Mouse (Mus musculus) ES-E14 (cell line): ENCODE results near the gene Ppp1r9a.

Experiments used
- HCFC1 ChIP-seq: IDR thresholded peaks from 2 replicates; pipeline ENCODE4 v1.6.1; 2012; ENCODE audit warnings: low read length, inconsistent platforms, borderline replicate concordance; ENCODE audit not compliant: insufficient read depth
- MAFK ChIP-seq: IDR thresholded peaks from 2 replicates; pipeline ENCODE4 v1.6.1; 2014; ENCODE audit warnings: mild to moderate bottlenecking, low read depth, low read length, inconsistent platforms; ENCODE audit not compliant: insufficient read depth
- ZC3H11A ChIP-seq: IDR thresholded peaks from 2 replicates; pipeline ENCODE4 v1.6.1; 2012; ENCODE audit warnings: low read depth, mild to moderate bottlenecking, inconsistent platforms, low read length, borderline replicate concordance

- TF ChIP-seq HCFC1 (no peak), ZC3H11A (no peak), MAFK (no peak)
Measured at GRCm38 (mm10) chr6:5006283-5006946, 103.7 kb downstream of the Ppp1r9a start.
